Mouse (Mus musculus): ENCODE results near the gene Dock7. TPM values are rescaled to one million over a fixed set of nuclear protein-coding genes. Genes with fewer than 3 reads are reported as not detected.
"Not testable (repeated sequence)": the region's sequence is repeated elsewhere in the genome, so short reads cannot be mapped to it uniquely, and the experiment has no call there.

Dock7 gene
- polyA plus RNA-seq, 1 experiment, result not detected

- Histone ChIP-seq H3K4me1 (ENCODE audit: control insufficient read depth, insufficient read depth, low read length) (no peaks in the 10 kb centered on the region), H3K4me3 (ENCODE audit: insufficient read depth, low read depth, low read length) (no peak overlapping the region), H3K27ac (ENCODE audit: insufficient read depth, low read depth, low read length) (no peak overlapping the region)
- TF ChIP-seq POLR2A (IDR thresholded peaks at IDR 0.05; ENCODE audit: insufficient read depth, low read depth, low read length) (no peak), CTCF (IDR thresholded peaks at IDR 0.05; ENCODE audit: insufficient read depth, low read depth, low read length) (no peak)
- WGBS, result 81% methylated on average over 2 of the region's 2 CpGs
Measured at GRCm38 (mm10) chr4:99006319-99006718, 114.4 kb downstream of the Dock7 start.

- TF ChIP-seq POLR2A (IDR thresholded peaks at IDR 0.05; ENCODE audit: insufficient read depth, low read depth, low read length) (no peak), CTCF (IDR thresholded peaks at IDR 0.05; ENCODE audit: insufficient read depth, low read depth, low read length) (no peak)
- Histone ChIP-seq H3K4me1 (ENCODE audit: control insufficient read depth, insufficient read depth, low read length) (no peaks in the 10 kb centered on the region), H3K4me3 (ENCODE audit: insufficient read depth, low read depth, low read length) (no peak overlapping the region), H3K27ac (ENCODE audit: insufficient read depth, low read depth, low read length) (no peak overlapping the region)
- 75% methylated on average over 2 of the region's 2 CpGs for WGBS
Measured at GRCm38 (mm10) chr4:99005574-99005973, 115.1 kb downstream of the Dock7 start.

GRCm38 (mm10) chr4:98993491-98993890, 127.2 kb downstream of the Dock7 start:
- H3K4me3 ChIP-seq (ENCODE audit: insufficient read depth, low read depth, low read length), result no peak overlapping the region
- no peaks in the 10 kb centered on the region for H3K4me1 ChIP-seq (ENCODE audit: control insufficient read depth, insufficient read depth, low read length)
- 92% methylated on average over 4 of the region's 4 CpGs for WGBS
- H3K27ac ChIP-seq (ENCODE audit: insufficient read depth, low read depth, low read length), result no peak overlapping the region
- no peak for TF ChIP-seq CTCF (IDR thresholded peaks at IDR 0.05; ENCODE audit: insufficient read depth, low read depth, low read length)
- TF ChIP-seq POLR2A (IDR thresholded peaks at IDR 0.05; ENCODE audit: insufficient read depth, low read depth, low read length), result no peak

- TF ChIP-seq CTCF (IDR thresholded peaks at IDR 0.05; ENCODE audit: insufficient read depth, low read depth, low read length) (no peak), POLR2A (IDR thresholded peaks at IDR 0.05; ENCODE audit: insufficient read depth, low read depth, low read length) (no peak)
Measured at GRCm38 (mm10) chr4:98984701-98985100, 136.0 kb downstream of the Dock7 start.

GRCm38 (mm10) chr4:98979976-98980375, 140.7 kb downstream of the Dock7 start:
- H3K27ac ChIP-seq (ENCODE audit: insufficient read depth, low read depth, low read length); H3K4me1 ChIP-seq (ENCODE audit: control insufficient read depth, insufficient read depth, low read length); H3K4me3 ChIP-seq (ENCODE audit: insufficient read depth, low read depth, low read length): not testable (repeated sequence)
- 98% methylated on average over 3 of the region's 3 CpGs for WGBS

More at GRCm38 (mm10) chr4:98984701-98985100, 136.0 kb downstream of the Dock7 start:
- H3K4me1 ChIP-seq (ENCODE audit: control insufficient read depth, insufficient read depth, low read length), result no peaks in the 10 kb centered on the region
- H3K27ac ChIP-seq (ENCODE audit: insufficient read depth, low read depth, low read length), result no peak overlapping the region
- H3K4me3 ChIP-seq (ENCODE audit: insufficient read depth, low read depth, low read length), result no peak overlapping the region
- WGBS, result 93% methylated on average over 8 of the region's 8 CpGs

- Histone ChIP-seq H3K4me3 (ENCODE audit: insufficient read depth, low read depth, low read length) (no peak overlapping the region), H3K27ac (ENCODE audit: insufficient read depth, low read depth, low read length) (no peak overlapping the region), H3K4me1 (ENCODE audit: control insufficient read depth, insufficient read depth, low read length) (no peaks in the 10 kb centered on the region)
- 89% methylated on average over 2 of the region's 2 CpGs for WGBS
- TF ChIP-seq CTCF (IDR thresholded peaks at IDR 0.05; ENCODE audit: insufficient read depth, low read depth, low read length) (no peak), POLR2A (IDR thresholded peaks at IDR 0.05; ENCODE audit: insufficient read depth, low read depth, low read length) (no peak)
Measured at GRCm38 (mm10) chr4:98978693-98979092, 142.0 kb downstream of the Dock7 start.

- H3K4me3 ChIP-seq (ENCODE audit: insufficient read depth, low read depth, low read length); H3K4me1 ChIP-seq (ENCODE audit: control insufficient read depth, insufficient read depth, low read length); H3K27ac ChIP-seq (ENCODE audit: insufficient read depth, low read depth, low read length): not testable (repeated sequence)
- WGBS, result 95% methylated on average over 2 of the region's 2 CpGs
Measured at GRCm38 (mm10) chr4:98978288-98978687, 142.4 kb downstream of the Dock7 start.

GRCm38 (mm10) chr4:98975741-98976140, 145.0 kb downstream of the Dock7 start:
- no peak overlapping the region for H3K4me3 ChIP-seq (ENCODE audit: insufficient read depth, low read depth, low read length)
- no peak for TF ChIP-seq POLR2A (IDR thresholded peaks at IDR 0.05; ENCODE audit: insufficient read depth, low read depth, low read length)
- no peak for TF ChIP-seq CTCF (IDR thresholded peaks at IDR 0.05; ENCODE audit: insufficient read depth, low read depth, low read length)
- WGBS, result 78% methylated on average over 8 of the region's 8 CpGs
- no peak overlapping the region for H3K27ac ChIP-seq (ENCODE audit: insufficient read depth, low read depth, low read length)
- H3K4me1 ChIP-seq (ENCODE audit: control insufficient read depth, insufficient read depth, low read length), result no peaks in the 10 kb centered on the region

- no peak overlapping the region for H3K4me3 ChIP-seq (ENCODE audit: insufficient read depth, low read depth, low read length)
- TF ChIP-seq POLR2A (IDR thresholded peaks at IDR 0.05; ENCODE audit: insufficient read depth, low read depth, low read length) (no peak), CTCF (IDR thresholded peaks at IDR 0.05; ENCODE audit: insufficient read depth, low read depth, low read length) (no peak)
- 93% methylated on average over 3 of the region's 3 CpGs for WGBS
- H3K27ac ChIP-seq (ENCODE audit: insufficient read depth, low read depth, low read length), result no peak overlapping the region
- no peaks in the 10 kb centered on the region for H3K4me1 ChIP-seq (ENCODE audit: control insufficient read depth, insufficient read depth, low read length)
Measured at GRCm38 (mm10) chr4:98969946-98970345, 150.8 kb downstream of the Dock7 start.

GRCm38 (mm10) chr4:98960243-98960642, 160.5 kb downstream of the Dock7 start:
- TF ChIP-seq POLR2A (IDR thresholded peaks at IDR 0.05; ENCODE audit: insufficient read depth, low read depth, low read length), result no peak
- no peak for TF ChIP-seq CTCF (IDR thresholded peaks at IDR 0.05; ENCODE audit: insufficient read depth, low read depth, low read length)
- Histone ChIP-seq H3K4me3 (ENCODE audit: insufficient read depth, low read depth, low read length) (no peak overlapping the region), H3K27ac (ENCODE audit: insufficient read depth, low read depth, low read length) (no peak overlapping the region), H3K4me1 (ENCODE audit: control insufficient read depth, insufficient read depth, low read length) (no peaks in the 10 kb centered on the region)
- WGBS, result 94% methylated on average over 3 of the region's 3 CpGs

Data from olfactory bulb, adult 2 months (tissue).